Mouse (Mus musculus) adrenal gland, adult 8-10 months (tissue): ENCODE measurements at regions not wholly inside any gene's neighbourhood (a gene's known extent, or its start where the extent isn't known, plus 50 kb on each side); places are given as distances from the start of the nearest gene placed in this dataset.
A peak's percentile ranks its signal among the peaks of the same experiment; 100 is the strongest.

Source experiments
- DNase-seq: peaks from one replicate; pipeline ENCODE4 v3.0.0; 2022

- DNase-seq, result no peak
Measured at GRCm38 (mm10) chr13:78580863-78581595, 381.5 kb upstream of the Nr2f1 start.

- no peak for DNase-seq
Measured at GRCm38 (mm10) chr13:78577497-78577896, 377.9 kb upstream of the Nr2f1 start.

GRCm38 (mm10) chr13:78576300-78577296, 377.0 kb upstream of the Nr2f1 start:
- no peak for DNase-seq

GRCm38 (mm10) chr13:78571093-78571492, 371.5 kb upstream of the Nr2f1 start:
- no peak for DNase-seq

GRCm38 (mm10) chr13:78524446-78524937, 324.9 kb upstream of the Nr2f1 start:
- DNase-seq, result no peak

- DNase-seq, result no peak
Measured at GRCm38 (mm10) chr13:78520771-78521170, 321.2 kb upstream of the Nr2f1 start.

GRCm38 (mm10) chr13:78520186-78520585, 320.6 kb upstream of the Nr2f1 start:
- DNase-seq, result no peak

GRCm38 (mm10) chr13:78500551-78500950, 301.0 kb upstream of the Nr2f1 start:
- DNase-seq, result no peak

GRCm38 (mm10) chr13:78483760-78484357, 284.3 kb upstream of the Nr2f1 start:
- no peak for DNase-seq

- DNase-seq, result peak; percentile 75
Measured at GRCm38 (mm10) chr13:78482929-78483759, 283.6 kb upstream of the Nr2f1 start.

GRCm38 (mm10) chr13:78451333-78452070, 251.9 kb upstream of the Nr2f1 start:
- no peak for DNase-seq

- no peak for DNase-seq
Measured at GRCm38 (mm10) chr13:78446726-78447031, 247.1 kb upstream of the Nr2f1 start.

GRCm38 (mm10) chr13:78445891-78446725, 246.6 kb upstream of the Nr2f1 start:
- no peak for DNase-seq

- no peak for DNase-seq
Measured at GRCm38 (mm10) chr13:78444691-78445349, 245.3 kb upstream of the Nr2f1 start.

- no peak for DNase-seq
Measured at GRCm38 (mm10) chr13:78428469-78428868, 228.9 kb upstream of the Nr2f1 start.

GRCm38 (mm10) chr13:78428084-78428445, 228.5 kb upstream of the Nr2f1 start:
- DNase-seq, result no peak

GRCm38 (mm10) chr13:78427141-78428083, 227.9 kb upstream of the Nr2f1 start:
- DNase-seq, result peak; percentile 4

GRCm38 (mm10) chr13:78426306-78426921, 226.9 kb upstream of the Nr2f1 start:
- no peak for DNase-seq
